Mouse (Mus musculus) spleen, adult 2 months (tissue): ENCODE data around the gene Cd27.

ENCODE experiments used
- CTCF ChIP-seq: fragments of 200-500 bp; IDR thresholded peaks from 2 replicates; pipeline ENCODE4 v1.5.1; 2011; ENCODE audit warnings: mild to moderate bottlenecking, inconsistent platforms; ENCODE audit not compliant: insufficient read depth, insufficient read length, insufficient replicate concordance; ENCODE audit errors: extremely low read depth
- POLR2A ChIP-seq: fragments of 200-500 bp; IDR thresholded peaks from 2 replicates; pipeline ENCODE4 v1.6.1; 2011; ENCODE audit warnings: low read depth, low read length, inconsistent platforms

- no peak for TF ChIP-seq CTCF
- TF ChIP-seq POLR2A: no peak
Observed at GRCm38 (mm10) chr6:125239547-125239946, 2.7 kb upstream of the Cd27 start.
